Mouse (Mus musculus) forebrain, embryonic 11.5 days (tissue): ENCODE measurements around the gene Olfr648. TPM values are rescaled to one million over a fixed set of nuclear protein-coding genes. Genes with fewer than 3 reads are reported as not detected.

Source experiments
- ATAC-seq: fragments of 200-750 bp; cut with Nextera tagmentation; replicated peaks from 2 replicates; pipeline ENCODE4 v1.8.0; 2017; ENCODE audit warnings: moderate TSS enrichment; ENCODE audit not compliant: low FRiP score
- DNase-seq: peaks from one replicate; pipeline ENCODE4 v3.0.0-alpha.2; 2017; ENCODE audit warnings: low spot score
- H3K27ac ChIP-seq: fragments of 300-500 bp; sonication (generic); 2 replicates; pipeline ENCODE4 v1.5.1; 2014; ENCODE audit warnings: low read depth, low read length
- H3K27me3 ChIP-seq: fragments of 300-500 bp; sonication (generic); 2 replicates; pipeline ENCODE4 v1.6.1; 2014; ENCODE audit warnings: mild to moderate bottlenecking, low read length, mixed read lengths; ENCODE audit not compliant: control insufficient read depth, insufficient read depth
- H3K36me3 ChIP-seq: fragments of 300-500 bp; sonication (generic); 2 replicates; pipeline ENCODE4 v1.6.1; 2014; ENCODE audit warnings: mild to moderate bottlenecking, low read length, moderate library complexity, mixed read lengths; ENCODE audit not compliant: control insufficient read depth, insufficient read depth
- H3K4me1 ChIP-seq: fragments of 300-500 bp; sonication (generic); replicated peaks from 2 replicates; pipeline ENCODE4 v1.6.1; 2014; ENCODE audit warnings: low read length, mixed read lengths; ENCODE audit not compliant: control insufficient read depth, insufficient read depth
- H3K4me2 ChIP-seq: fragments of 300-500 bp; sonication (generic); 2 replicates; pipeline ENCODE4 v1.6.1; 2014; ENCODE audit warnings: low read depth, mild to moderate bottlenecking, low read length, moderate library complexity, mixed read lengths; ENCODE audit not compliant: severe bottlenecking
- H3K4me3 ChIP-seq: fragments of 300-500 bp; sonication (generic); 2 replicates; pipeline ENCODE4 v1.5.1; 2014; ENCODE audit warnings: low read depth, low read length
- H3K9ac ChIP-seq: fragments of 300-500 bp; sonication (generic); 2 replicates; pipeline ENCODE4 v1.6.1; 2014; ENCODE audit warnings: low read length
- H3K9me3 ChIP-seq: fragments of 300-500 bp; sonication (generic); 2 replicates; pipeline ENCODE4 v1.6.1; 2016; ENCODE audit warnings: low read length, mixed read lengths; ENCODE audit not compliant: control insufficient read depth
- WGBS: fragments of 180-500 bp; shearing (Covaris S2); extraction: QIAGEN DNeasy Blood & Tissue Kit; methylation state at CpG from one replicate; pipeline ENCODE4 v1.1.7; 2014; 5-methylcytosine and 5-hydroxymethylcytosine counted together
- polyA plus RNA-seq: library from polyadenylated mRNA; unstranded; fragments of >200 nt; fragmentation: Nextera tagmentation; extraction: Ambion mirVana; gene quantifications from 2 replicates; pipeline ENCODE4 v1.2.1, GENCODE M21; 2014

Gene Olfr648
- polyA plus RNA-seq, 1 experiment from 2014 or later = 0.40 TPM

DNA sequence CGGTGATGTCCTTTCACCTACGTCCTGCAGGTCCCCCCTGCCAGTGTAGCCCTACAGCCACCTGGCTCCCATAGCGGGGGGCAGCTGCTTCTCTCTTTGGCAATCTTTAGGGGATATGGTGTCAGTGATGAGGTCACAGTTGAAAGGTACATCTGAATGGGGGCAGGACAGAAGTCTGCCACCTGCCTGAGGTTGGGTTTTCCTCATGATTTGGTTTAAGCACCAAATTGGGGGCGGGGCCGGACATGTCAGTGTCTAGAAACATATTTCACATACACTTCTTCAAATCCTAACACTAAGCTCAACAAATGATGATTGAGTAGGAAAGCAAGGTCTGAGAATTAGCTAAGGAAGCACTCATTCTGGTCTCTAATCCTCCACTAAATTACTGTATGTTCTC, 53.5 kb downstream of the Olfr648 start, which contains the start of gene Ubqln5:
Ubqln5 (minus strand) TSS at position 101 of the 400 bp plus-strand sequence.
- H3K27me3 ChIP-seq = no peaks in the 10 kb centered on the region
- no peak within 1 kb of the TSS for H3K27ac ChIP-seq
- no peaks in the 10 kb centered on the region for H3K36me3 ChIP-seq
- no peak for ATAC-seq
- no peak for DNase-seq
- no peak within 1 kb of the TSS for H3K4me2 ChIP-seq
- no peak within 1 kb of the TSS for H3K9ac ChIP-seq
- H3K4me3 ChIP-seq = no peak within 1 kb of the TSS
- H3K9me3 ChIP-seq = no peaks in the 10 kb centered on the region
- H3K4me1 ChIP-seq = no peaks in the 10 kb centered on the region
- WGBS = 96% methylated on average over 5 of the region's 5 CpGs

Other genes with a start within 250 kb of the Olfr648 start
- 0.12 TPM in 1 of 2 replicates, not detected in the other for gene Olfr632, start 249.0 kb downstream of the Olfr648 start, polyA plus RNA-seq
- not detected in 2 replicates for gene Olfr633, start 239.0 kb downstream of the Olfr648 start, polyA plus RNA-seq
- 0.03 TPM in 1 of 2 replicates, not detected in the other for gene Olfr635, start 212.2 kb downstream of the Olfr648 start, polyA plus RNA-seq
- not detected in 2 replicates for gene Olfr638, start 184.6 kb downstream of the Olfr648 start, polyA plus RNA-seq
- 0.04 TPM in 2 replicates for gene Olfr639, start 166.1 kb downstream of the Olfr648 start, polyA plus RNA-seq
- not detected in 2 replicates for gene Olfr640, start 157.8 kb downstream of the Olfr648 start, polyA plus RNA-seq
- gene Olfr641, start 147.9 kb downstream of the Olfr648 start, polyA plus RNA-seq = not detected in 2 replicates
- not detected in 2 replicates for gene Olfr642, start 130.7 kb downstream of the Olfr648 start, polyA plus RNA-seq
- gene 4930516K23Rik, start 121.9 kb downstream of the Olfr648 start, polyA plus RNA-seq = not detected in 2 replicates
- gene Olfr644, start 111.5 kb downstream of the Olfr648 start, polyA plus RNA-seq = not detected in 2 replicates
- not detected in 2 replicates for gene Olfr645, start 97.9 kb downstream of the Olfr648 start, polyA plus RNA-seq
- gene Olfr646, start 78.5 kb downstream of the Olfr648 start, polyA plus RNA-seq = not detected in 2 replicates
- not detected in 2 replicates for gene Ubqln5, start 53.6 kb downstream of the Olfr648 start, polyA plus RNA-seq
- gene Olfr643, start 46.0 kb downstream of the Olfr648 start, polyA plus RNA-seq = not detected in 2 replicates
- gene Ubqln3, start 40.1 kb downstream of the Olfr648 start, polyA plus RNA-seq = not detected in 2 replicates
- not detected in 2 replicates for gene Ubqlnl, start 32.8 kb downstream of the Olfr648 start, polyA plus RNA-seq
- not detected in 2 replicates for gene Olfm5, start 18.6 kb downstream of the Olfr648 start, polyA plus RNA-seq
- gene Olfr649, start 12.6 kb upstream of the Olfr648 start, polyA plus RNA-seq = not detected in 2 replicates
- gene Trim6, start 35.4 kb upstream of the Olfr648 start, polyA plus RNA-seq = 2.7 and 3.3 TPM in 2 replicates
- 0.64 and 1.1 TPM in 2 replicates for gene Trim34a, start 61.1 kb upstream of the Olfr648 start, polyA plus RNA-seq
- 0.12 TPM in 1 of 2 replicates, not detected in the other for gene Trim5, start 104.7 kb upstream of the Olfr648 start, polyA plus RNA-seq
- 1.5 and 1.7 TPM in 2 replicates for gene Trim12a, start 132.1 kb upstream of the Olfr648 start, polyA plus RNA-seq
- gene Trim34b, start 146.1 kb upstream of the Olfr648 start, polyA plus RNA-seq = not detected in 2 replicates
- gene Trim12c, start 170.0 kb upstream of the Olfr648 start, polyA plus RNA-seq = 0.69 and 0.75 TPM in 2 replicates
- not detected in 2 replicates for gene Trim30b, start 186.5 kb upstream of the Olfr648 start, polyA plus RNA-seq
- 0.16 TPM in 1 of 2 replicates, not detected in the other for gene Trim30c, start 217.4 kb upstream of the Olfr648 start, polyA plus RNA-seq